Comparison of ENCODE assay signal across 8 mouse cellular contexts in genomic region chr9:107714221-107714952, GRCm38 (mm10). TPM values are rescaled to one million over a fixed set of nuclear protein-coding genes. Genes with fewer than 3 reads are reported as not detected.
DNase-seq lines count a peak whose midpoint lies in the region; ATAC-seq and TF ChIP-seq lines count a peak whose summit lies in the region.

No protein-coding gene starts in this region.

- 0 out of 2 replicates have a peak overlapping the region, but pooled peaks have one; percentile 22 for H3K27ac ChIP-seq in embryonic fibroblast, embryonic 13.5 days (ENCODE audit: insufficient read depth, low read length)
- H3K27ac ChIP-seq in hindbrain, embryonic 13.5 days, result peak overlapping the region; percentile 24; the same call in 1 of the 2 replicates
- peak overlapping the region; percentile 64 for H3K27ac ChIP-seq in liver, embryonic 11.5 days (ENCODE audit: low read depth, low read length)

- peak overlapping the region; percentile 59 for H3K9ac ChIP-seq in hindbrain, embryonic 13.5 days
- H3K9ac ChIP-seq in liver, embryonic 11.5 days (ENCODE audit: low read depth, low read length), result no peak overlapping the region

- 16% methylated on average over 12 of the region's 12 CpGs for WGBS in hindbrain, embryonic 13.5 days
- 28% methylated on average over 12 of the region's 12 CpGs for WGBS in liver, embryonic 11.5 days

- no peak for TF ChIP-seq POLR2A in embryonic fibroblast, embryonic 13.5 days (IDR thresholded peaks at IDR 0.05; ENCODE audit: low read depth, low read length)

- peak; percentile 79 for DNase-seq in retina, postnatal 1 day
- no peak for DNase-seq in retina, embryonic 14.5 days (ENCODE audit: low spot score)
- no peak for DNase-seq in liver, embryonic 11.5 days (ENCODE audit: low spot score)
- peak; percentile 77 for DNase-seq in testis, postnatal 10 days (ENCODE audit: low spot score)

- H3K9me3 ChIP-seq in hindbrain, embryonic 13.5 days, result no peaks in the 10 kb centered on the region
- no peaks in the 10 kb centered on the region for H3K9me3 ChIP-seq in liver, embryonic 11.5 days (ENCODE audit: control insufficient read depth, low read length)

- ATAC-seq in hindbrain, embryonic 13.5 days (ENCODE audit: low FRiP score), result no peak
- ATAC-seq in liver, embryonic 11.5 days (replicated peaks; ENCODE audit: low FRiP score), result no peak
- ATAC-seq in activated CD4-positive, CD25-positive, alpha-beta regulatory T cell, adult 4 months, result no peak
- ATAC-seq in granulocyte monocyte progenitor cell, adult 5-6 weeks (replicated peaks; ENCODE audit: poor library complexity, severe bottlenecking), result no peak

- no peak overlapping the region for H3K4me3 ChIP-seq in embryonic fibroblast, embryonic 13.5 days (ENCODE audit: insufficient read depth, low read length)
- H3K4me3 ChIP-seq in hindbrain, embryonic 13.5 days, result no peak overlapping the region
- H3K4me3 ChIP-seq in liver, embryonic 11.5 days (ENCODE audit: low read depth, low read length), result no peak overlapping the region

- TF ChIP-seq CTCF in embryonic fibroblast, embryonic 13.5 days (IDR thresholded peaks at IDR 0.05; ENCODE audit: borderline replicate concordance, insufficient read depth, low read length), result no peak

- H3K36me3 ChIP-seq in hindbrain, embryonic 13.5 days, result no peaks in the 10 kb centered on the region
- no peaks in the 10 kb centered on the region for H3K36me3 ChIP-seq in liver, embryonic 11.5 days (ENCODE audit: control insufficient read depth, insufficient read depth, low read length)

- H3K4me2 ChIP-seq in hindbrain, embryonic 13.5 days, result no peak overlapping the region
- H3K4me2 ChIP-seq in liver, embryonic 11.5 days, result no peak overlapping the region

- 0 out of 2 replicates have a peak, but pooled peaks cover 4% of the 10 kb centered on the region for H3K4me1 ChIP-seq in embryonic fibroblast, embryonic 13.5 days (ENCODE audit: control insufficient read depth, insufficient read depth, low read length)
- H3K4me1 ChIP-seq in hindbrain, embryonic 13.5 days (replicated peaks), result peaks cover 31% of the 10 kb centered on the region
- H3K4me1 ChIP-seq in liver, embryonic 11.5 days (replicated peaks; ENCODE audit: control insufficient read depth, insufficient read depth, low read length), result peaks cover 26% of the 10 kb centered on the region

- H3K27me3 ChIP-seq in hindbrain, embryonic 13.5 days, result peaks cover 26% of the 10 kb centered on the region
- peaks cover 37% of the 10 kb centered on the region for H3K27me3 ChIP-seq in liver, embryonic 11.5 days (replicated peaks; ENCODE audit: control insufficient read depth, insufficient read depth, low read length)

RNA-seq across cellular contexts. Expression of gene Sema3f, which starts 4.1 kb away (rescaled TPM):
- polyA plus RNA-seq in embryonic fibroblast, embryonic 13.5 days (2011; ENCODE audit: insufficient read length, low read depth, missing spikeins), result 68.0 and 88.1 TPM in 2 replicates
- polyA plus RNA-seq in hindbrain, embryonic 13.5 days (2015; fragmentation: Nextera tagmentation; extraction: Ambion mirVana), result 16.4 and 17.0 TPM in 2 replicates
- polyA plus RNA-seq in liver, embryonic 11.5 days (2014; fragmentation: Nextera tagmentation; extraction: Ambion mirVana), result 5.9 and 6.2 TPM in 2 replicates
- polyA plus RNA-seq in activated CD4-positive, CD25-positive, alpha-beta regulatory T cell, adult 4 months (2017; shearing (Covaris generic)), result not detected
- 2.6 TPM in 1 of 2 replicates, not detected in the other for total RNA-seq in granulocyte monocyte progenitor cell, adult 5-6 weeks (2014; fragmentation: Nextera tagmentation)
- total RNA-seq in granulocyte monocyte progenitor cell, adult 5-6 weeks (2017), result not detected in 2 replicates

RNA-seq across cellular contexts. Expression of gene Gnat1, which starts 34.9 kb away (rescaled TPM):
- polyA plus RNA-seq in embryonic fibroblast, embryonic 13.5 days (2011; ENCODE audit: insufficient read length, low read depth, missing spikeins), result not detected in 2 replicates
- 1.8 TPM in 2 replicates for polyA plus RNA-seq in hindbrain, embryonic 13.5 days (2015; fragmentation: Nextera tagmentation; extraction: Ambion mirVana)
- polyA plus RNA-seq in liver, embryonic 11.5 days (2014; fragmentation: Nextera tagmentation; extraction: Ambion mirVana), result 4.7 and 5.0 TPM in 2 replicates
- polyA plus RNA-seq in activated CD4-positive, CD25-positive, alpha-beta regulatory T cell, adult 4 months (2017; shearing (Covaris generic)), result 1 to 10 TPM in 1 of 2 experiments, not detected in 1; 1.1 TPM
- not detected in 2 replicates for total RNA-seq in granulocyte monocyte progenitor cell, adult 5-6 weeks (2014; fragmentation: Nextera tagmentation)
- not detected in 2 replicates for total RNA-seq in granulocyte monocyte progenitor cell, adult 5-6 weeks (2017)

RNA-seq across cellular contexts. Expression of gene Slc38a3, which starts 45.1 kb away (rescaled TPM):
- 1.1 TPM in 1 of 2 replicates, not detected in the other for polyA plus RNA-seq in embryonic fibroblast, embryonic 13.5 days (2011; ENCODE audit: insufficient read length, low read depth, missing spikeins)
- 25.3 and 26.2 TPM in 2 replicates for polyA plus RNA-seq in hindbrain, embryonic 13.5 days (2015; fragmentation: Nextera tagmentation; extraction: Ambion mirVana)
- 3.9 and 4.0 TPM in 2 replicates for polyA plus RNA-seq in liver, embryonic 11.5 days (2014; fragmentation: Nextera tagmentation; extraction: Ambion mirVana)
- not detected for polyA plus RNA-seq in activated CD4-positive, CD25-positive, alpha-beta regulatory T cell, adult 4 months (2017; shearing (Covaris generic))
- not detected in 2 replicates for total RNA-seq in granulocyte monocyte progenitor cell, adult 5-6 weeks (2014; fragmentation: Nextera tagmentation)
- total RNA-seq in granulocyte monocyte progenitor cell, adult 5-6 weeks (2017), result not detected in 2 replicates

RNA-seq across cellular contexts. Expression of gene Rbm5, which starts 56.4 kb away (rescaled TPM):
- polyA plus RNA-seq in embryonic fibroblast, embryonic 13.5 days (2011; ENCODE audit: insufficient read length, low read depth, missing spikeins), result 199 and 248 TPM in 2 replicates
- polyA plus RNA-seq in hindbrain, embryonic 13.5 days (2015; fragmentation: Nextera tagmentation; extraction: Ambion mirVana), result 277 and 286 TPM in 2 replicates
- 115 and 123 TPM in 2 replicates for polyA plus RNA-seq in liver, embryonic 11.5 days (2014; fragmentation: Nextera tagmentation; extraction: Ambion mirVana)
- polyA plus RNA-seq in activated CD4-positive, CD25-positive, alpha-beta regulatory T cell, adult 4 months (2017; shearing (Covaris generic)), result 100 to 1,000 TPM; 299 to 310 TPM
- 133 and 165 TPM in 2 replicates for total RNA-seq in granulocyte monocyte progenitor cell, adult 5-6 weeks (2014; fragmentation: Nextera tagmentation)
- total RNA-seq in granulocyte monocyte progenitor cell, adult 5-6 weeks (2017), result 157 and 164 TPM in 2 replicates

Comparison
In these comparisons a context has a peak if more than half of its experiments do, and no peak if none do; other contexts are left out.
1. DNase-seq: peak in retina, postnatal 1 day (single experiment) and testis, postnatal 10 days (single experiment); none in retina, embryonic 14.5 days (single experiment) and liver, embryonic 11.5 days (single experiment).
2. Peak in every context shown above with its lines, with median percentiles within 50 percentile points of each other: H3K27ac ChIP-seq.